Mouse (Mus musculus): Measurements from ENCODE around the gene Rabggtb.
"Not testable (repeated sequence)": the region's sequence is repeated elsewhere in the genome, so short reads cannot be mapped to it uniquely, and the experiment has no call there.

The Rabggtb gene

GRCm38 (mm10) chr3:153863816-153864215 is 49.0 kb downstream of the Rabggtb start:
- DNase-seq (ENCODE audit: low read depth) = no peak

- not testable (repeated sequence) for DNase-seq (ENCODE audit: low read depth)
These were observed 52.4 kb downstream of the Rabggtb start for GRCm38 (mm10) chr3:153860392-153860791.

- no peak for DNase-seq (ENCODE audit: low read depth)
These were observed 54.3 kb downstream of the Rabggtb start for GRCm38 (mm10) chr3:153858350-153859001.

Data from c-Kit-positive CD71-positive TER-119-negative erythroid progenitor cells, embryonic 14.5 days (primary cell).